In the genomic region with DNA sequence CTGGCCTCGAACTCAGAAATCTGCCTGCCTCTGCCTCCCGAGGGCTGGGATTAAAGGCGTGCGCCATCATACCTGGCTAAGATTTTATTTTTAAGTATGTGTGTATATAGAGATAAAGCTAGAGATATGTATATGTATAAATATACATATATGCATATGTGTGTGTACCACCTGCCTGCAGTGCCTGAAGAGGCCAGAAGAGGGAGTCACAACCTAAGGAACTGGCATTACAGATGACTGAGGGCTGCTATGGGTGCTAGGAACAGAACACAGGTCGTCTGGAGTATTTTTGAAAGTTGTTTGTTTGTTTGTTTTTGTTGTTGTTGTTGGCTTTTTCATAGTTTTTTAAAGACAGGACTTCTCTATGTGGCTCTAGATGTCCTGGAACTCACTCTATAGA, we compare ENCODE assay signal across 1 mouse cellular context.
TF ChIP-seq lines count a peak whose summit lies in the region.

No protein-coding gene starts in this region.

TF ChIP-seq in MEL, 35 proteins besides CTCF, POLR2A, EP300 and RAD21 (continued from another document):
- TF ChIP-seq E2F4 (IDR thresholded peaks at IDR 0.05; ENCODE audit: borderline replicate concordance, low read depth, low read length), result no peak
- no peak for TF ChIP-seq MYC (IDR thresholded peaks at IDR 0.05; ENCODE audit: low read depth, low read length)
- TF ChIP-seq TCF12 (IDR thresholded peaks at IDR 0.05; ENCODE audit: low read depth, low read length), result no peak
- no peak for TF ChIP-seq HCFC1 (IDR thresholded peaks at IDR 0.05; ENCODE audit: low read depth, low read length)
- no peak for TF ChIP-seq MAZ (IDR thresholded peaks at IDR 0.05; ENCODE audit: low read depth, low read length)
- TF ChIP-seq ZC3H11A (IDR thresholded peaks at IDR 0.05; ENCODE audit: low read depth, low read length), result no peak
- TF ChIP-seq SMC3 (IDR thresholded peaks at IDR 0.05; ENCODE audit: low read depth, low read length), result no peak
- no peak for TF ChIP-seq ETS1 (IDR thresholded peaks at IDR 0.05; ENCODE audit: low read depth, low read length)
- no peak for TF ChIP-seq ELF1 (IDR thresholded peaks at IDR 0.05; ENCODE audit: low read depth, low read length)
- no peak for TF ChIP-seq ZNF384 (IDR thresholded peaks at IDR 0.05; ENCODE audit: low read depth, low read length)
- no peak for TF ChIP-seq GATA1 (IDR thresholded peaks at IDR 0.05; ENCODE audit: low read depth, low read length)
- TF ChIP-seq MEF2A (IDR thresholded peaks at IDR 0.05; ENCODE audit: extremely low read depth, insufficient replicate concordance, low read depth, low read length, poor library complexity, severe bottlenecking), result no peak
- no peak for TF ChIP-seq MAFK (IDR thresholded peaks at IDR 0.05; ENCODE audit: borderline replicate concordance, low read depth, low read length)
- TF ChIP-seq POLR2AphosphoS5 (IDR thresholded peaks at IDR 0.05; ENCODE audit: borderline replicate concordance, low read depth, low read length), result no peak
